Mouse (Mus musculus) lung, postnatal 0 days (tissue): ENCODE results near the gene Gm20604.

ENCODE experiments used
- CTCF ChIP-seq: IDR thresholded peaks from 2 replicates; pipeline ENCODE4 v1.5.1; 2016; ENCODE audit warnings: antibody characterized with exemption, mild to moderate bottlenecking
- EP300 ChIP-seq: IDR thresholded peaks from 2 replicates; pipeline ENCODE4 v1.6.1; 2016; ENCODE audit warnings: antibody characterized with exemption, mild to moderate bottlenecking, control low read depth

- no peak for TF ChIP-seq CTCF
- no peak for TF ChIP-seq EP300
These were observed 24.4 kb upstream of the Gm20604 start for GRCm38 (mm10) chr12:102782841-102783240.
